Mouse (Mus musculus): ENCODE results near the gene Map3k14.
"Not testable (repeated sequence)": the region's sequence is repeated elsewhere in the genome, so short reads cannot be mapped to it uniquely, and the experiment has no call there.

The Map3k14 gene

DNA sequence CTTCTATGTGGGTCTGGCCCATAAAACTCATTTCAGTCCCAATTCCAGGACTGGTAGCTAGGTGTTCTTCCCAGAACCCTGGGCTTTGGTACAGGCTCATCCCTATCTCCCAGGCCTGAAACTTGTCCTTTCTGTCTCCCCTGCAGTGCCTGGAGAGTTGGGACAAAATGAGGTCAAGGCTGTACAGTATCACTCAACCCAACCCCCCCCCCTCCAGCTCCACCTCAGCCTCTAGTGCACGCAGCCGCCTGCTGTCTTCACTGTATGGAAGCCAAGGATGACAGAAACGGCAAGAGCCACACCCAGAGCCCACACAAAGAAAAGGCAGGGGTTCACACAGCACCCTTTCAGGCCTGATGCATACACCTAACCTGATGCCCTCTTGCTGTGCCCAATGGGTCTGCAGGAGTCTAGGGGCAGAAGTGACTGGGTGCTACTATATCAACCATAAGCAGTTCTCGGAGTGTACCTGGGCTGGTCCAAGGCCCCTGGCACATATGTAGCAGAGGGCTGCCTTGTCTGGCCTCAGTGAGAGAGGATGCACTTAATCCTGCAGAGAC is 20.5 kb downstream of the Map3k14 start:
- no peak for DNase-seq (ENCODE audit: low spot score in 2 of 2)

DNA sequence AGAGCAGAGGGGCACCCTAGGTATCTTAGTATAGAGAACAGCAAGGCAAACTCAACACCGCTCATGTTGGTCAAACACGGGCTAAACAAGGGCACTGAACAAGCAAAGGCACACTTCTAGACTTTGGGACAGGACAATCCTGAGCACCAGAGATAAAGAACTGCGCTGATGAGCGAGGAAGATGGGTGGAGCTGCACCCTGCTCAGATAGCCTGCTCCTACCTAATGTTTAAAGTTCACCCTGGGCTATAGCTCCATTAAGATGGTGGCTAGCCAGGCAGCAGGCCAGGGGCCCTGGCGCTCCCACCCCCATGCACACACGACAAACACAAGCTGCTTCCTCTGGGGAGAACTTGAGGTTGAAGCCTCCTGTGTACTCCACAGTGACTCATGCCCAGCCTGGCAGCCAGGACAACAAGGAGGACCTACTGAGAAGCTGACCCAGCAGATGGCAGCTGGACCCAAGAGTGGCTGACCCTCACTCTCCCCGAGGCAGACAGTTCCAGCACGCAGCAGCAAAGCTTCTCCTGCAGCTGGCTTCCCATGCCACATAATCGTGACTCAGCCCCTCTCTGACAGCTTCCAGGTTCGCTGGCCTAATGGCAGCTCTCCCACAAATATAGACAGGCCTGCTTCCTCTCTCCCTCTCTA is 21.1 kb downstream of the Map3k14 start:
- DNase-seq (ENCODE audit: low spot score in 2 of 2) = peak in 1 of 2 experiments; percentile 42

DNA sequence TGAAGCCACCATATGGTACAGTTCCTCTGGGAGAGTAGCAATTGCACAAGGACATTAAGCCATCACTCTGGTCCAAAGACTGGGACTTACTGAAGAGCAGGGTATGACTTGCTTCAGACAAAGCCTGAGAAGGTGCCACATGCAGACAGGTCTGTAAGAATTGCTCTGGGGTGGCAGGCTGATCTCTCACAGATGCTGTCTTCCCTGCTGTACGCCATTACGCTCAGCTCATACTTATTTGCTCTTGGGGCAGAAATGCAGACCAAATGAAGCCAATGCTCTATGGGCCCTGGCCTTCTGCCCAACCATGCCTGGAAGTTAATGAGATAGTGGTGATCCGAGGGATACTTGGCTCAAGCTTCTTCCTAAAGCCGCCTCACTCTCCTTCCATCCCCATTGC is 22.4 kb downstream of the Map3k14 start:
- DNase-seq (ENCODE audit: low spot score in 2 of 2) = no peak

DNA sequence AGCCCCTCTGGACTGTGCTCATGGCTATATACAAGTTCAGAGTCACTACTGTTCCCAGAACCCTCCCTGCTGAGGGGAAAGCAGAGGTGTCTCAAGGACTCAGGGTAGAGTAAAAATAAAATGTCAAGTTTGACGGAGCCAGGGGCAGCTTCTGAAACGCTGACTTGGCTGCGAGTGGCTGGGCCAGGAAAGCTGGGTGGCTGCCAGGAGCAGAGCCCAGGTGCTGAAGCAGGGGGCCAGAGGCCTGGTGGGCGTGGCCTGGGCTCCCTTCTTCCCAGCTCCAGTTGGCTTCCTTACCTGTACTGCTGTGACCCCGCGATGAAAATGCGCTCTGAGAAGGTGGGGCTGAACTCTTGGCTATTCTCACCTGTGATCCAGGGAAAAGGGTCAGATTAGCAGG is 26.5 kb downstream of the Map3k14 start:
- DNase-seq (ENCODE audit: low spot score in 2 of 2) = no peak

DNA sequence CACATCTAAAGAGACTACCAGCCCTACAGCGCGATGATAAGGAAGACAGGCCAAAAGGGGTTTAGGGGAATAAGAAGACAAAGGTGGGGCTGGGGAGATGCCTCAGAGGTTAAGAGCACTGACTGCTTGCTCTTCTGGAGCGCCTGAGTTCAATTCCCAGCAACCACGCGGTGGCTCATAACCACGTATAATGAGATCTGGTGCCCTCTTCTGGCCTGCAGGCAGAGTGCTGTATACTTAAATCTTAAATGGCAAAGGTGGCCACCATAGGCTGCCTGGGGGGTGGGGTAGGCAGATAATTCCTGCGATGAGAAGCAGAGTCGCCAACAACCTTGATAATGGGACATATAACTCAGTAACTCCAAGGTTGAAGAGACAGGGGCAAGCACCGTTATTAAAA is 29.5 kb downstream of the Map3k14 start:
- DNase-seq (ENCODE audit: low spot score in 2 of 2) = no peak

DNA sequence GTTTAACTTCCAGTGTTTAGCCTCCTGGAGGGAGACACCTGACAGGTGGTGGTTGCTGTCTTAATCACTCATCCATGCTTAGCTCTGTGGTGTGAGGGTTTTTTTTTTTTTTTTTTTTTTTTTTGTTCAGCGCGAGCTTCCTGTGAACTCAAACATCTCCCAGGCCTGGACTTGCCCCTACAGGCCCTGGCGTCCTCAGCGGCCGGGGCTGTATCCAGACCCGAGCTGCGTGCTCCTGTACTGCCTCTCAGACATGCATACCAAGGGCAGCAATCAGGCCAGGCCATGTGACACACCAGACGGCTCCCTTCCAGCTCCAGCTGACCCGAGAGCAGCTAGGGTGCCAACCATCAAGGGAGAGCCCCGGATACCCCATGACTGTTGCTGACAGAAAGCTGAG is 30.4 kb downstream of the Map3k14 start:
- no peak for DNase-seq (ENCODE audit: low spot score in 2 of 2)

DNA sequence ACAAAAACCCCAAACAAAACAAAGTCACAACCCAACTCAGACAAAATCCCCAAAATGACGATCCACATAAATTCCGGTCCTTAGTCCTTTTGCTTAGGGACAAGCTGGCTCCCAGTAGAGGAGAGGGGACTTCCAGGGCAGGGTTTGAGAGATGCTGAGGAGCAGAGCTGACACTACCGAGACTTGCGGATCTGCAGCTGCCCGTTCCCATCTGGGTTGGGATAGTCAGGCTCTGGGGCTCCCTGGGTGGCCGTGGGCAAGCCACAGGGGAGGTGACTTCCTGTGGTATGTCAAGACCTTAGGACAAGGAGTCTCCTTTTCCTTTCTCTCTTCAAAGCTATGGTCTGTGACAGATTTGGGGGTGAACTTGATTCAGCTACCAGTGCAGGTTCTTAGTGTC is 30.8 kb downstream of the Map3k14 start:
- no peak for DNase-seq (ENCODE audit: low spot score in 2 of 2)

DNA sequence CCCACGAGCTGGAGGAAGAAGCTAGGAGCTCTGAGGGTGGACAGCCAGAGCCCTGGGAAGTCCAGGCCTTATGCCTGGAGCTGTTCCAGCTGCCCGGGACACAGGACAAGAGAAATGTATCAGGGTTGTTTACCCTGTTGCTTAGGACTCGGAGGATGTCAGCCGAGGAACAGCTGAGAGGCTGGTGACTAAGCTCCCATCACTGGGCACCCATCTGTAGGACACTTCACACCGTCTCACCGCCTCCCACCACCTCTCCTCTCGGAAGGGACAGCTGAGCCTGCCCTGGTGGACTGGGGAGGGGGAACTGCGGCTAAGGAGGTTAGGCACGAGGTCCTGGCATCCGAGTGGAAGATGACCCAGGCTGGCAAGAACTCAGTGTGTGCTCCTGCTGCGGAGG is 31.6 kb downstream of the Map3k14 start:
- DNase-seq (ENCODE audit: low spot score in 2 of 2) = no peak

DNA sequence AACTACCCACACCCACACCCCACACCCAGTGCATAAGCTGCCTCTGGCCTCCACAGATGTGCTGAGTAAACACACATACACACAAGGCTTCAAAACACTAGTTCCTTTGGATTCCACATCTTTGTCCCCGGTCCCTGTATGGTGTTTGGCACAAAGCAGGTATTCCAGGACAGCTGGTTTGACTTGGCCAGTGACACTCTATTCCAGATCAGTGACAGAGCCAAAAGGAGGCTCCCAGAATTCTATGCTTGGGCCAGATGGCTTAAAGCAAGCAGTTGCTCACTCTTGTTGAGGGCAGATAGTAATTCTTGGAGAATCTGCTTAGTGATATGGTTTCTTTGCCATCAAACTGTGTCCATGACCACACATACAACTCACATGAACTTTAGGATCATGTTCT is 32.8 kb downstream of the Map3k14 start:
- DNase-seq (ENCODE audit: low spot score in 2 of 2) = no peak

DNA sequence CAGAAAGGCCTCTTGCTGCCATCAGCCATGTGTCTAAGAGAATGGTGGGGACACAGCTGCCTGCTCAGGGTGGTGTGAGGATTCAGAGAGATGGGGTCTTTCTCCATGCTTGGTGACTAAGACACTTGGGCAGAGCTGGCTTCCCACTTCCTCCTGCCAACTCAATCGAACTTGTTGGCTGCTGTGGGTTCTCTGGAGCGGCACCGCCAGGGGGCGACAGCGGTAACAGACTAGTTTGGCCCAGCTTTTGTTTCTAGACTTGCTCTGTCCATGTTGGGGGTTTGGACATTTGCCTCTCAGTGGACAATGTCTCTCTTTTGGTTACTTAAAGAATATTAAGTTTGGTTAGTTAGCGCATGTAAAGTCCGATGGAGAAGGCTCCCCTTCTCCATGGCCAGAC is 34.3 kb downstream of the Map3k14 start:
- peak; percentile 75 to 82 for DNase-seq (ENCODE audit: low spot score in 2 of 2)

DNA sequence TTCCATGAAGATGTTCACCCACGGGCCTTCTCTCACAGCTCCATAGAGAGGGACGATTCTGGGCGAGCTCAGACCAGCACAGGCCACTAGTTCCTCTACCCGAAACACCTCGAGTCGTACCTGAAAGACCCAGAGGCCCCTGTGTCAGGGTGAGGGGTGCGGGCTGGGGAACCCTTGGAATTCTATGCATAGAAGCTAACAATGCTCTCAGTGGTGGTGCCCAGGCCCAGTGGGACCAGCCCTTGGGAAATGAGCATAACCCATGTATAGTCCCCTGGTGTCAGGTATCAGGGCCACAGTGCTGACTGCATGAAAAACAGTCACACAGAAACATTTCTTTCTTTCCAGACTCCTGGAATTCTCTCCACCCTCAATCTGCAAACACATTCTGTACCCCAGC is 35.9 kb downstream of the Map3k14 start:
- DNase-seq (ENCODE audit: low spot score in 2 of 2) = no peak

DNA sequence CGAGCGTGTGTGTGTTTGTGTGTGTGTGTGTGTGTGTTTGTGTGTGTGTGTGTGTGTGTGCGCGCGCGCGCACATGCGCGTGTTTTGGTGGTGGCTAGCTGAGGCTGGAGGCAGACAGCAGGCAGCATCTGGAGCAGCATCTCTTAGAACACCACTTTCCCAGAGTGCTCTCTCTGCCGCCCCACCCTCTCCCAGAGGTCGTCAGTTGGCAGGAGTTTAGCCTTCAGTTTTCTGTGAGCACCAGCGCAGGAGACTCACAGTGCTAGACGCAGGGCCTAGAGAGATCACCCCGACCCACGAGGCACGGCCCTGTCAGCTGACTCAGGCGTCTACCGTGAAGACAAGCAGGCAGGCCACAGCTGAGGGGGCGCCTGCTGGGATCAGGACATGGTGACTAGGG is 36.6 kb downstream of the Map3k14 start:
- DNase-seq (ENCODE audit: low spot score in 2 of 2) = no peak

DNA sequence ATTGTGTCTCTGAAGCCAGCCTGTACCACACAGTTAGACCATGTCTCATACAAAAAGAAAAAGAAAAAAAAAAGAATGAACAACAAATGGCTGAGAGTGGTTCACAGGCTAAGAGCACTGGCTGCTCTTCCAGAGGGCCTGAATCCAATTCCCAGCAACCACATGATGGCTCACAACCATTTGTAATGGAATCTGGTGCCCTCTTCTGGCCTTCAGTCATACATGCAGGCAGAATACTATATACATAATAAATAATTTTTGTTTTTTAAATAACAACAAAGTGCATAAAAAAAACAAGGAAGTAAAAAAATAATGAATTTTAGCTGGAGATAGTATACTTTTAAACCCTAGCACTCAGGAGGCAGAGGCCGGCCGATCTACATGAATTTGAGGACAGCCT is 37.7 kb downstream of the Map3k14 start:
- DNase-seq (ENCODE audit: low spot score in 2 of 2) = no peak

DNA sequence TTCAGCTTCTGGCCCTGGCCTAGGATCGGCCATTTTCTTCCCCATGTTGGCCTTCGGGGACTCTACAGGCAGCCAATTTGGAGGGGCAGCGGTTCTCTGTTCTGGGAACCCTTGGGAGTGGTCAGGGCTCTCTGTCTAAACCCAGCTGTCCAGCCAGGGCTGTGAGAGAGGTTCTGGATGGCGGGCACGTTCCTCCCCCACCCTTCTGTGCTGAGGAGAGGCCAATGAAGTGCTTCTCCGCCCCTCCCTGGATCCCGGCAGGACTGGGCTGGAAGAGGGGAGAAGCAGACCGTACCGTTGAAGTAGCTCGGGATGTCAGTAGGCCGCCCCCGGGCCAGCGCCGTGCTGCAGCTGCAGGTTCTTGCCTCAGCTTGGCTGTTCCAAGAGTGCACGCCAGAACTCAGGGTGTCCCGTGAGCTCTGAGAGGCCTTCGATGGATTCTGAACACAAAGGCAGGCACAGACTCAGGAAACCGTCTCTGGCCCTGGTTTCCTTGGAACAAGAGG is 43.3 kb downstream of the Map3k14 start:
- no peak for DNase-seq (ENCODE audit: low spot score in 2 of 2)

DNA sequence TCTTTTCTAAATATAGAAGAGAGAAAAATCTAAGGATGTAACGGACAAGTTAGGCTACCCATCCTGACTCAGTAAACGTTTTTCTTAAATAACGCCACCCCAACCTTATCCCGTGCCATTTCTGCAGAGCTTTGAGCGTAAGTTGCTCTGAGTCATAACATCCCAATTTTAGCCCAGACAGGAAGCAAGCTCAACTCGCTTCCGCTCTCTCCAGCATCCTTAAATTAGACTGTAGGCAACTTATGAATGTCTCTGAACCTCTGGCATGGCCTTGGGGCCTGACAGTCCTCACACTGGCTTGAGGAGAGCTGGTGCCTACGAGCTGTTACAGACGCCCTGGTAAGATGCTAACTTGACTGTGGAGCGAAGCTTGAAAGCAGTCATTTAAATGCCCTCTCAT is 43.8 kb downstream of the Map3k14 start:
- peak; percentile 50 to 60 for DNase-seq (ENCODE audit: low spot score in 2 of 2)

DNA sequence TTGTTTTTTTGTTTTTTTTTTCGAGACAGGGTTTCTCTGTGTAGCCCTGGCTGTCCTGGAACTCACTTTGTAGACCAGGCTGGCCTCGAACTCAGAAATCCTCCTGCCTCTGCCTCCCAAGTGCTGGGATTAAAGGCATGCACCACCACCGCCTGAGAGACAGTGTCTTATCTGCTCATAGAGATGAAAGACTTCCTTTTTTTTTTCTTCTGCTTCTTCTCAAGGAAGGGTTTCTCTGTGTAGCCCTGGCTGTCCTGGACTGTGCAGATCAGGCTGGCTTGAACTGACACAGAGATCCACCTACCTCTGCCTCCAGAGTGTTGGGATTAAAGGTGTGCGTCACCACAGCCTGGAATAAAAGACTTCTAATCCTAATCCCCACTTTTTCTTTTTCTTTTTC is 44.6 kb downstream of the Map3k14 start:
- DNase-seq (ENCODE audit: low spot score in 2 of 2) = not testable (repeated sequence)

DNA sequence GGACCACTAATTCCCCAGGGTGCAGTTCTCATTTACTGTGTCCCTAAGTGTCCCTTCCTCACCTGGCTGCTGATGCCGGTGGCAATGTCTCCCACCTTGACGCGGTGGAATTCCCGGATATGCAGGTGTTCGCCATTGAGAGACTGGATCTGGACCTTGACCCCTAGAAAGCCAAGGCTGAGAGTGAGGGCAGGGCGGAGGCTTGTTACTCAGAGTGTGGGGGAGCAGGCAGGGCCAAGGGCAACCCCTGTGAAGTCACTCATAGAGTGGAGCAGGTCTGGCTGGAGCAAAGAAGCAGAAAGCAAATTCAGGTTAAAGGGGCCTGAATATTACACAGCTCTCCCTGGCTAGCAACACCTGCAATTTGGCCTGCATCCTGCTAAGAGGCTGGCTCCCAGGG is 45.8 kb downstream of the Map3k14 start:
- no peak for DNase-seq (ENCODE audit: low spot score in 2 of 2)

DNA sequence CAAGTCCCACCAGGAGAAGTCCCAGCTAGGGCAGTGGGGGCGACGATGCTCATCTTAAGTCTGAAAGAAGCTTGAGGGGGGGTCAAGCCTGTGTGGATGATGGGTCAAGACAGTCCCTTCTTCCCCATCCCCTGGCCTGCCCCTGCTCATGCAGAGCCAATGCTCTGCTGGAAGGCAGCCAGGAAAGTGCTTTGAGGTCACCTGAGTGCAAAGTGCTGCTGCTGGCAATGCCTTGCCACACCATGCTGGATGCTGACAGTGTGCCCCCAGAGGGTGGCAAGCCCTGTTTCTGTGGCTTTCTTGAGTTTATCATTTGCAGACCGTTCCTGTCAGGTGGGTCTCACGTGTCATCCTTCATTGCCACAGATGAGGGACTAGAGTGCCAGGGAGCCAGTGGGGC is 47.3 kb downstream of the Map3k14 start:
- DNase-seq (ENCODE audit: low spot score in 2 of 2) = no peak

DNA sequence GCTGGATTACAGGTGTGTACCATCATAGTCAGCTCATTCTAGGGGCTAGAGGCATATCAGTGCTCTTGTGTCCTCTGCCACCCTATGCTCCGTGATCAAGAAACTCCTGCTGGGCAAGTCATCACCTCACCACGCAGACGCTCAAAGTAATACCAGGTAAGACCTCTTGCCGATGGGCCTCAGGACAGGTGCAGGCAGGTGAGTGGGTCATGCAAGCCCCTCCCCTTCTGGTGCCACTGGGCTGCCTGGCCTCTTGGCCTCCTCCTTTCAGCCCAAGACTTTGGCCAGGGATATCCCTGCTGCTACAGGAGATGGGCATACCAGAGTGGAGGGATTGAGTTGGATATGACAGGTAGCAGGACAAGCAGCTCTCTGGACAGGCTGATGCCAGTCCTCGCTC is 48.0 kb downstream of the Map3k14 start:
- no peak for DNase-seq (ENCODE audit: low spot score in 2 of 2)

DNA sequence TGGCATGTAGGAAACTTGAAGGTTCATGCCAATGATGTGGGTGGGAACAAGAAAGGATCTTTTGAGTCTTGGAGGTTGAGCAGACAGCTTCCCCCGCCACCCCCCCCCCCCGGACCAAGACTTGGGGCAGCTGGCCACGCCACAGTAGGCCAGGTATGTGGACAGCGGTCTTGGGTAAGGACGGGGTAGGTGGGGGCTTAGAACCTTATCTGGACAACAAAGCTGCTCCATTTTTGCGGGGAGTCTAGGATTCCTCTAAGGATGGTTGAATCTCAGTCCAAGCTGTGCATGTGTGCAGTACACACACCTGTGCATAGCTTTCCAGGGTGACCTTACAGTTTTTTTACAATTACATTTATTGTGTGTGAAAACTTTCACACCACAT is 48.8 kb downstream of the Map3k14 start:
- no peak for DNase-seq (ENCODE audit: low spot score in 2 of 2)

DNA sequence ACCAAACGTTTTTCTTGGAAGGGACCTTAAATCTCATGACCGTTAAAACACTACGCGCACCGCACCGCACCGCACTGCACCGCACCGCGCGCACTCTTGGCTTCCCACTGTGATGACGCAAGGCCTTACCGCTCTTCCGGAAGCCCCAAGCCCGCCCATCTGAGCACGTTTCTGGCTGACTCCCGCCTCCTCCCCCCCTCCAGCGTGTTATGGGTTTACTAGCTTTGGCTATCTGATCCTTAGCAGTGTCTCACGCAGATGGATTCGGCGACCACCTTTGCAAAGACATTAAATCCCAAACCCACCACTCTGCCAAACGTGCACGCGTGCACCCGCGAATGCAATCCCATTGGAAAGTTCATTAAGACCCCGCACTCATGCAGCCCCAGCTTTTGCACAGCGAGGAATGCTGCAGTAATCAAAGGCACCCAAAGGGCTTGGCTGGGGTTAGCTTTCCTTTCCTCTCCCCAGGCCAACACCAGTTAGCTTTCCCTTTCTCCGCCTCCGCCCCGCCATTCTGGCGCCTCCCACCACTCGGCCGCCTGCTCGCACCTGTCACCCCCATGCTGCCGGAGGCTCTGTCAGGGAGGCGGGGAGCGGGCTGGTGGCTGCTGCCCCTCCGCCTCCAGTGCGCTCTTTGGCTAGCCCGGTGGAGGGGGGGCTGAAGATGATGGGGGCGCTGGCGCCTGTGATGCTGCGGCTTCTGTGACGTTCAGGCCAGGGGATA is 49.3 kb downstream of the Map3k14 start, which contains the start of gene Spata32:
Gene Spata32, minus strand, starts transcription at position 643 of the 727 bp plus-strand sequence.
- peak; percentile 68 to 71 for DNase-seq (ENCODE audit: low spot score in 2 of 2)

DNA sequence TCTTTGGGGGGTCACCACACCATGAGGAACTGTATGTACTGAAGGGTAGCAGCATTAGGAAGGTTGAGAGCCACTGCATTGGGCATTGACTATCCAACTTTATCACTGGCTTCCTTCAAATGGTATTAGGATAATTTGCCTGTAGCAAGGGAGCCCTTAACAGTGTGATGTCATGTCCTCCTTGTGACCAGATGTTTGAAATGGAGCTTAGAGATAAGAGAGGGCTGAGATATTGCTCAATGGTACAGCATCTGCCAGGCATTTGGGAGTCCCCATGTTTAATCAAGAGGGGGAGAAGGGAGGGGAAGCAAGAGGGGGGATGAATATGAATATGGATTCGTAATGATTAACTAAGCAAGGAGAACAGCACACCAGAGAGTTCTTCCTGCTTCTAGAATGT is 51.9 kb downstream of the Map3k14 start:
- DNase-seq (ENCODE audit: low spot score in 2 of 2) = no peak

DNA sequence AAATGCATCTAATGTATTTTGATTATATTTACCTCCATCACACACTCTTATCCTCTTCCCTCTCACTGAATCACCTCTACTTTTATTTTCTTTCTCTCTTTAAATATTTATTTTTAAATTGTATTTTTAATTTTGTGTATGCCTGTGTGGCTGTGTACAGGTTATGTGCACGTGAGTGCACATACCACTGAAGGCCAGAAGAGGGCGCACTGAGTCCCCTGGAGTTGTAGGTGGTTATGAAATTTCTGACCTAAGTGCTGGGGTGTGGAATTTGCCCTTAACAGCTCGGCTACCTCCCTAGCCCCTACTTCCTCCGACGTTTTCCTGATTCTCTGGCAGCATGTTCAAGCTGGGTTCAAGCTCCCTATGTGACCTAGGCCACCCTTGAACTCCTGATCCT is 53.6 kb downstream of the Map3k14 start:
- DNase-seq (ENCODE audit: low spot score in 2 of 2) = no peak

All from frontal cortex, postnatal 36 days (tissue).